Mouse (Mus musculus) spleen, postnatal 0 days (tissue): ENCODE data around the gene Prlh. TPM values are rescaled to one million over a fixed set of nuclear protein-coding genes. Genes with fewer than 3 reads are reported as not detected.

Experiments
- polyA plus RNA-seq: library from polyadenylated mRNA; unstranded; fragments of >200 nt; fragmentation: Nextera tagmentation; extraction: Ambion mirVana; gene quantifications from 2 replicates; pipeline ENCODE4 v1.2.1, GENCODE M21; 2015

Gene Prlh
- polyA plus RNA-seq, result not detected in 2 replicates

DNA sequence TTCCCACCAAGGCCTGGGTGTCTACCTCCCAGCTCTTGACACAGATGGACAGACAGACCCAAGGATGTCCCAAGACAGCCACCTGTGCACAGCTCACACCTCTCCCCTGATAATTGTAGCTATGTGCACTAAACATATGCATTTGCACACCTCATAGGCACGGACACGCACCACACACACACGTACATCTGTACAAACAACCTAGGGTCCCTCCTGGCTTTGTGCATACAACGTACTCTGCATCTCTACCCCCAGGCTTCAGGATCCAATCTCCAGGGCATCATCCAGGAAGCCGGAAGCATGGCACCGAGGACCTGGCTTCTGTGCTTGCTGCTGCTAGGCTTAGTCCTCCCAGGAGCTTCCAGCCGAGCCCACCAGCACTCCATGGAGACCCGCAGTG, at the start of gene Prlh:
Prlh (plus strand) TSS at position 301 of the 400 bp plus-strand sequence.

DNA sequence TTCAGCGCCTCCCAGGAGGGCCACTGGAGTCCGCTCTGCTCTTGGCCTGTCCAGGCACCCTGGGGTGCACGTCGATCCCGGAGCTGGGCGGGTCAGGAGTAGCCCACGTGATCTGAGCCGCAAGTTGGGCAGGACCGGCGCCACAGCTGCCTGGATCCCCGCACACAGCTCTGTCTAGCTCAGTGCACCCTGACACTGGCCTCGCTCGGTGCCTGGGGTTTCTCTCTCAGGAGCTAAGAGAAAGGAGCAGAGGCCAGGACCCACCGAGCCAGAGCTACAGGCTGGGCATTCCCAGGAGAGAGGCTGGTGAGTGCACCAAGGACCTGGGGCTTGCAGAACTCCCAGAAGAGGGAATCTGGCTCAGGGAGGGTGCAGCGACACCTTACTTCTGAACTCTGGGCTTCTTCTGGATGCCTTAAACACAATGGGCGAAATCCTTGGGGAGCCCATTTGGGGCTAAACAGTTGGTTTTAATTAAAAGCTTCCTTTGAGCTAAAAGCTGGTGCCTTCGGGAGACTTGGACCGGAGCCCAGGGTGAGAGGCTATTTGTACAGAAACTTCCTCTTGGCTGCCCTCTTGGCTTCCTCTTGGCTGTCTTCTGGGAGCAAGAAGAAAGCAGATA, 37.8 kb upstream of the Prlh start, which contains the start of gene Mlph:
Mlph (plus strand) TSS at position 138 of the 622 bp plus-strand sequence.

GRCm38 (mm10) chr1:90969347-90969784, 16.5 kb downstream of the Prlh start, which contains the start of gene Rab17:
Gene Rab17 (minus strand): TSS chr1:90969661.

DNA sequence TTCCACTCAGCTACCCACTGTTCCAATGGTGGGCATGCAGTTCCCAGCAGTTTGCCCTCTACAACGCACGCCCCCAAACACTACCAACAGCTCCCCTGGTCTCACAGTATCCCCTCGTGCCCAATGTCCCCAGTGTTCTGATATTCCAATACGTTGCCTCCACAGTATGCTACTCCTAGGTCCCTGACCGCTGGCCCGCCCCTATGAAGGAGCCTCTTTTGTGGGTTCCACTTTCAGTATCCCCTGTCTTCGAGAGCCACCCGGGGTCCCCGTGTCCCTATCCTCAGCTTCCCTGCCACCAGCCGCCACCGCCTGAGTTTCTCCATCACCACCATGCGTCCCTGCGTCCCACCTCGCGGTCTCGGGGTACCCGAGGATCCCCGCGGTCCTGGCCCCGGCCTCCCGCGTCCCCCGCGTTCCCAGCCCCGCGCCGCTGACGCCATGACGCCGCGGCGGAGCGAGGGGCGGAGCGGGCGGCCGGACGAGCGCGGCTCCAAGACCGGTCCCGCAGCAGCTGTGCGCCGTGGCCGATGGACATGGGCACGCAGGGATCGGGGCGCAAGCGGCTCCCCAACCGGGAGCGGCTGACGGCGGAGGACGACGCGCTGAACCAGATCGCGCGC, 45.5 kb downstream of the Prlh start, which contains the start of gene Lrrfip1:
Lrrfip1 (plus strand) TSS at position 470 of the 623 bp plus-strand sequence.

Other genes with a start within 250 kb of the Prlh start
- 15.6 and 18.6 TPM in 2 replicates for gene Col6a3, start 109.1 kb upstream of the Prlh start, polyA plus RNA-seq
- gene Mlph, start 38.0 kb upstream of the Prlh start, polyA plus RNA-seq, result 0.35 and 0.36 TPM in 2 replicates
- 0.41 and 0.63 TPM in 2 replicates for gene Rab17, start 16.6 kb downstream of the Prlh start, polyA plus RNA-seq
- 25.6 and 34.1 TPM in 2 replicates for gene Lrrfip1, start 45.6 kb downstream of the Prlh start, polyA plus RNA-seq
- gene Rbm44, start 192.0 kb downstream of the Prlh start, polyA plus RNA-seq, result 0.65 and 1.8 TPM in 2 replicates
- gene Ramp1, start 226.7 kb downstream of the Prlh start, polyA plus RNA-seq, result 17.9 and 22.8 TPM in 2 replicates